Mouse (Mus musculus) stomach, postnatal 0 days (tissue): ENCODE data around the gene St3gal5.

Experiments used
- CTCF ChIP-seq: IDR thresholded peaks from 2 replicates; pipeline ENCODE4 v1.5.1; 2016; ENCODE audit warnings: antibody characterized with exemption, low read depth, mild to moderate bottlenecking, moderate library complexity
- EP300 ChIP-seq: optimal IDR thresholded peaks from 2 replicates; pipeline ENCODE3; 2016; ENCODE audit warnings: antibody characterized with exemption

GRCm38 (mm10) chr6:72056548-72056947 lies 40.8 kb upstream of the St3gal5 start:
- no peak for TF ChIP-seq CTCF
- no peak for TF ChIP-seq EP300
